Mouse (Mus musculus): ENCODE results near the gene Sec31b.

DNA sequence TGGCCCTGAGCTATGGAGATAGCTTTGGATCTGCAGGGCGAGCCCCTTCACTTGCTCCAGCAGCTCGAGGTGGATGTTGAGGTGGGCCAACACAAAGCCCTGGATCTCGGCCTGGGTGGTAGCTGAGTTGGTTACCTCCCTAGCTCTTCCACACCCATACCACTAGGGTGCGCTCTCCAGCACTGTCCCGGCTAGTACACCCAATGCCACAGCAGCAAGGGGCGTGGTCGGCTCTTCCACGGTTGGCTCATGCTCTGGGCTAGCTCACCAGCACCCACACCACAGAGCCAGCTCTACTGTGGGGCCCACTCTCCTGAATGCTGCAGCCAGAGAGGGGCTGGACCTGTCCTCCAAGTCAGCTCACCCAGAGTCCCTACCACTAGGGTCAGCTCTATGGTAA is 58.4 kb downstream of the Sec31b start:
- TF ChIP-seq EP300 (IDR thresholded peaks at IDR 0.05; ENCODE audit: insufficient read depth, low read depth, low read length) (no peak), CTCF (IDR thresholded peaks at IDR 0.05; ENCODE audit: low read depth, low read length) (peak; percentile 98), POLR2A (IDR thresholded peaks at IDR 0.05; ENCODE audit: insufficient read depth, low read length) (no peak)
